ENCODE assay signal across 8 mouse cellular contexts in genomic region chr19:6279481-6280144, GRCm38 (mm10). TPM values are rescaled to one million over a fixed set of nuclear protein-coding genes. Genes with fewer than 3 reads are reported as not detected.
DNase-seq lines count a peak whose midpoint lies in the region; ATAC-seq and TF ChIP-seq lines count a peak whose summit lies in the region.

No protein-coding gene starts in this region.

- H3K4me1 ChIP-seq in megakaryocyte, embryonic 14.5 days = peaks cover 84% of the 10 kb centered on the region
- peaks cover 36% of the 10 kb centered on the region for H3K4me1 ChIP-seq in forebrain, embryonic 15.5 days
- H3K4me1 ChIP-seq in limb, embryonic 14.5 days (ENCODE audit: control insufficient read depth, insufficient read depth, low read length) = peaks cover 22% of the 10 kb centered on the region
- H3K4me1 ChIP-seq in stomach, embryonic 14.5 days (ENCODE audit: control insufficient read depth, insufficient read depth, low read length) = peaks cover 32% of the 10 kb centered on the region

- peak overlapping the region; percentile 0; the same call in 1 of the 2 replicates for H3K9ac ChIP-seq in forebrain, embryonic 15.5 days (replicated peaks)
- 0 out of 2 replicates have a peak overlapping the region, but pooled peaks have one; percentile 8 for H3K9ac ChIP-seq in limb, embryonic 14.5 days (ENCODE audit: low read depth, low read length, severe bottlenecking)
- H3K9ac ChIP-seq in stomach, embryonic 14.5 days (replicated peaks; ENCODE audit: low read depth, low read length) = 0 out of 2 replicates have a peak overlapping the region, but pooled peaks have one; percentile 7

- ATAC-seq in megakaryocyte, adult 5-6 weeks (ENCODE audit: poor library complexity, severe bottlenecking) = no peak
- no peak for ATAC-seq in forebrain, embryonic 15.5 days (replicated peaks)
- ATAC-seq in limb, embryonic 14.5 days (ENCODE audit: low FRiP score, low read depth) = no peak
- ATAC-seq in stomach, embryonic 14.5 days (ENCODE audit: insufficient number of reproducible peaks, insufficient read depth, low FRiP score, low read depth) = no peak
- no peak for ATAC-seq in inflammation-experienced regulatory T-cells, adult 6 months

- peak overlapping the region; percentile 100 for H3K4me3 ChIP-seq in megakaryocyte, embryonic 14.5 days (replicated peaks)
- H3K4me3 ChIP-seq in forebrain, embryonic 15.5 days = peak overlapping the region; percentile 69; the same call in 1 of the 2 replicates
- no peak overlapping the region for H3K4me3 ChIP-seq in limb, embryonic 14.5 days (replicated peaks; ENCODE audit: low read length)
- H3K4me3 ChIP-seq in stomach, embryonic 14.5 days (ENCODE audit: low read depth, low read length) = peak overlapping the region; percentile 82; the same call in 1 of the 2 replicates

- peaks cover 68% of the 10 kb centered on the region for H3K36me3 ChIP-seq in megakaryocyte, embryonic 14.5 days (replicated peaks; ENCODE audit: low read length)
- peaks cover 29% of the 10 kb centered on the region for H3K36me3 ChIP-seq in forebrain, embryonic 15.5 days
- peaks cover 51% of the 10 kb centered on the region for H3K36me3 ChIP-seq in limb, embryonic 14.5 days (ENCODE audit: control insufficient read depth, insufficient read depth, low read length)
- peaks cover 26% of the 10 kb centered on the region; the same call in 1 of the 2 replicates for H3K36me3 ChIP-seq in stomach, embryonic 14.5 days (ENCODE audit: control insufficient read depth, insufficient read depth, low read length)

- no peaks in the 10 kb centered on the region for H3K27me3 ChIP-seq in megakaryocyte, embryonic 14.5 days (replicated peaks)
- no peaks in the 10 kb centered on the region for H3K27me3 ChIP-seq in forebrain, embryonic 15.5 days
- no peaks in the 10 kb centered on the region for H3K27me3 ChIP-seq in limb, embryonic 14.5 days (ENCODE audit: control insufficient read depth, insufficient read depth, low read length)
- H3K27me3 ChIP-seq in stomach, embryonic 14.5 days (ENCODE audit: control insufficient read depth, insufficient read depth, low read length) = no peaks in the 10 kb centered on the region

- H3K4me2 ChIP-seq in forebrain, embryonic 15.5 days (replicated peaks) = peak overlapping the region; percentile 86; the same call in 1 of the 2 replicates
- H3K4me2 ChIP-seq in limb, embryonic 14.5 days (replicated peaks; ENCODE audit: low read depth, low read length, severe bottlenecking) = peak overlapping the region; percentile 78; the same call in 1 of the 2 replicates
- peak overlapping the region; percentile 88 for H3K4me2 ChIP-seq in stomach, embryonic 14.5 days (replicated peaks; ENCODE audit: low read depth, low read length)

- DNase-seq in limb, embryonic 14.5 days (ENCODE audit: low spot score) = no peak
- DNase-seq in urinary bladder, postnatal 25 days (ENCODE audit: low spot score) = no peak
- no peak for DNase-seq in left cerebral cortex, adult 11 months (ENCODE audit: low spot score)

- WGBS in forebrain, embryonic 15.5 days = 88% methylated on average over 6 of the region's 6 CpGs
- WGBS in limb, embryonic 14.5 days = 88% methylated on average over 6 of the region's 6 CpGs
- WGBS in stomach, embryonic 14.5 days = 84% methylated on average over 6 of the region's 6 CpGs

- no peak for TF ChIP-seq POLR2A in limb, embryonic 14.5 days (IDR thresholded peaks at IDR 0.05; ENCODE audit: borderline replicate concordance, extremely low read depth, insufficient read depth, insufficient read length)

- no peak overlapping the region for H3K27ac ChIP-seq in forebrain, embryonic 15.5 days (replicated peaks)
- H3K27ac ChIP-seq in limb, embryonic 14.5 days (replicated peaks; ENCODE audit: low read depth, low read length) = 0 out of 2 replicates have a peak overlapping the region, but pooled peaks have one; percentile 3
- 0 out of 2 replicates have a peak overlapping the region, but pooled peaks have one; percentile 0 for H3K27ac ChIP-seq in stomach, embryonic 14.5 days (ENCODE audit: low read length)

- no peaks in the 10 kb centered on the region for H3K9me3 ChIP-seq in megakaryocyte, embryonic 14.5 days
- no peaks in the 10 kb centered on the region for H3K9me3 ChIP-seq in forebrain, embryonic 15.5 days
- H3K9me3 ChIP-seq in limb, embryonic 14.5 days (ENCODE audit: control insufficient read depth, low read length) = no peaks in the 10 kb centered on the region
- no peaks in the 10 kb centered on the region for H3K9me3 ChIP-seq in stomach, embryonic 14.5 days (ENCODE audit: control insufficient read depth, low read depth, low read length)

RNA-seq across cellular contexts. Expression of gene Ehd1, which starts 3.1 kb away (rescaled TPM):
- 474 and 728 TPM in 2 replicates for polyA plus RNA-seq in megakaryocyte, embryonic 14.5 days (2012; ENCODE audit: insufficient read depth, low replicate concordance)
- 19.3 and 27.1 TPM in 2 replicates for total RNA-seq in megakaryocyte, adult 5-6 weeks (2015)
- total RNA-seq in megakaryocyte, adult 5-6 weeks (2017) = 24.0 and 34.8 TPM in 2 replicates
- polyA plus RNA-seq in forebrain, embryonic 15.5 days (2015; fragmentation: Nextera tagmentation; extraction: Ambion mirVana) = 88.1 TPM in 2 replicates
- polyA plus RNA-seq in limb, embryonic 14.5 days (2012; rRNA removed) = 160 and 232 TPM in 2 replicates
- 68.7 and 81.8 TPM in 2 replicates for polyA plus RNA-seq in limb, embryonic 14.5 days (2014; fragmentation: Nextera tagmentation; extraction: Ambion mirVana)
- polyA plus RNA-seq in stomach, embryonic 14.5 days (2014; fragmentation: Nextera tagmentation; extraction: Ambion mirVana) = 44.9 and 46.2 TPM in 2 replicates
- 10 to 100 TPM; 10.8 to 36.2 (median 11.4) TPM for polyA plus RNA-seq in inflammation-experienced regulatory T-cells, adult 6 months (2017; shearing (Covaris generic))

RNA-seq across cellular contexts. Expression of gene Cdc42bpg, which starts 26.6 kb away (rescaled TPM):
- polyA plus RNA-seq in megakaryocyte, embryonic 14.5 days (2012; ENCODE audit: insufficient read depth, low replicate concordance) = 4.8 and 6.6 TPM in 2 replicates
- total RNA-seq in megakaryocyte, adult 5-6 weeks (2015) = 0.56 and 0.68 TPM in 2 replicates
- 0.88 and 1.3 TPM in 2 replicates for total RNA-seq in megakaryocyte, adult 5-6 weeks (2017)
- 0.31 and 0.67 TPM in 2 replicates for polyA plus RNA-seq in forebrain, embryonic 15.5 days (2015; fragmentation: Nextera tagmentation; extraction: Ambion mirVana)
- 15.2 and 17.0 TPM in 2 replicates for polyA plus RNA-seq in limb, embryonic 14.5 days (2012; rRNA removed)
- polyA plus RNA-seq in limb, embryonic 14.5 days (2014; fragmentation: Nextera tagmentation; extraction: Ambion mirVana) = 1.4 and 2.0 TPM in 2 replicates
- polyA plus RNA-seq in stomach, embryonic 14.5 days (2014; fragmentation: Nextera tagmentation; extraction: Ambion mirVana) = 2.2 and 2.3 TPM in 2 replicates
- under 1 TPM; 0.15 to 0.36 (median 0.26) TPM for polyA plus RNA-seq in inflammation-experienced regulatory T-cells, adult 6 months (2017; shearing (Covaris generic))

RNA-seq across cellular contexts. Expression of gene Atg2a, which starts 38.1 kb away (rescaled TPM):
- polyA plus RNA-seq in megakaryocyte, embryonic 14.5 days (2012; ENCODE audit: insufficient read depth, low replicate concordance) = 34.7 and 62.6 TPM in 2 replicates
- 9.8 and 10.1 TPM in 2 replicates for total RNA-seq in megakaryocyte, adult 5-6 weeks (2015)
- 8.5 and 10.3 TPM in 2 replicates for total RNA-seq in megakaryocyte, adult 5-6 weeks (2017)
- 9.7 and 10.1 TPM in 2 replicates for polyA plus RNA-seq in forebrain, embryonic 15.5 days (2015; fragmentation: Nextera tagmentation; extraction: Ambion mirVana)
- 18.3 and 25.7 TPM in 2 replicates for polyA plus RNA-seq in limb, embryonic 14.5 days (2012; rRNA removed)
- 10.6 and 14.6 TPM in 2 replicates for polyA plus RNA-seq in limb, embryonic 14.5 days (2014; fragmentation: Nextera tagmentation; extraction: Ambion mirVana)
- 9.2 and 10.4 TPM in 2 replicates for polyA plus RNA-seq in stomach, embryonic 14.5 days (2014; fragmentation: Nextera tagmentation; extraction: Ambion mirVana)
- 10 to 100 TPM in 2 of 3 experiments, 1 to 10 TPM in 1; 8.1 to 12.6 (median 11.5) TPM for polyA plus RNA-seq in inflammation-experienced regulatory T-cells, adult 6 months (2017; shearing (Covaris generic))

RNA-seq across cellular contexts. Expression of gene Ppp2r5b, which starts 43.9 kb away (rescaled TPM):
- 26.0 and 29.6 TPM in 2 replicates for polyA plus RNA-seq in megakaryocyte, embryonic 14.5 days (2012; ENCODE audit: insufficient read depth, low replicate concordance)
- 5.1 and 5.7 TPM in 2 replicates for total RNA-seq in megakaryocyte, adult 5-6 weeks (2015)
- total RNA-seq in megakaryocyte, adult 5-6 weeks (2017) = 3.5 and 6.7 TPM in 2 replicates
- polyA plus RNA-seq in forebrain, embryonic 15.5 days (2015; fragmentation: Nextera tagmentation; extraction: Ambion mirVana) = 95.5 and 98.5 TPM in 2 replicates
- polyA plus RNA-seq in limb, embryonic 14.5 days (2012; rRNA removed) = 45.0 and 48.1 TPM in 2 replicates
- polyA plus RNA-seq in limb, embryonic 14.5 days (2014; fragmentation: Nextera tagmentation; extraction: Ambion mirVana) = 27.5 and 27.8 TPM in 2 replicates
- polyA plus RNA-seq in stomach, embryonic 14.5 days (2014; fragmentation: Nextera tagmentation; extraction: Ambion mirVana) = 22.1 and 23.5 TPM in 2 replicates
- polyA plus RNA-seq in inflammation-experienced regulatory T-cells, adult 6 months (2017; shearing (Covaris generic)) = 1 to 10 TPM; 1.7 to 3.3 (median 2.2) TPM

RNA-seq across cellular contexts. Expression of gene Gpha2, which starts 53.4 kb away (rescaled TPM):
- not detected in 2 replicates for polyA plus RNA-seq in megakaryocyte, embryonic 14.5 days (2012; ENCODE audit: insufficient read depth, low replicate concordance)
- not detected in 2 replicates for total RNA-seq in megakaryocyte, adult 5-6 weeks (2015)
- total RNA-seq in megakaryocyte, adult 5-6 weeks (2017) = not detected in 2 replicates
- not detected in 2 replicates for polyA plus RNA-seq in forebrain, embryonic 15.5 days (2015; fragmentation: Nextera tagmentation; extraction: Ambion mirVana)
- polyA plus RNA-seq in limb, embryonic 14.5 days (2012; rRNA removed) = 1.5 and 2.7 TPM in 2 replicates
- polyA plus RNA-seq in limb, embryonic 14.5 days (2014; fragmentation: Nextera tagmentation; extraction: Ambion mirVana) = 1.2 and 2.3 TPM in 2 replicates
- 0.90 TPM in 1 of 2 replicates, not detected in the other for polyA plus RNA-seq in stomach, embryonic 14.5 days (2014; fragmentation: Nextera tagmentation; extraction: Ambion mirVana)
- polyA plus RNA-seq in inflammation-experienced regulatory T-cells, adult 6 months (2017; shearing (Covaris generic)) = not detected
